Mouse (Mus musculus) midbrain, embryonic 15.5 days (tissue): ENCODE results near the gene Wdr1. TPM values are rescaled to one million over a fixed set of nuclear protein-coding genes. Genes with fewer than 3 reads are reported as not detected.
A peak's percentile ranks its signal among the peaks of the same experiment; 100 is the strongest.
"Not testable (repeated sequence)": the region's sequence is repeated elsewhere in the genome, so short reads cannot be mapped to it uniquely, and the experiment has no call there.

Experiments
- ATAC-seq: fragments of 200-750 bp; cut with Nextera tagmentation; replicated peaks from 2 replicates; pipeline ENCODE4 v1.8.0; 2017; ENCODE audit warnings: moderate TSS enrichment
- H3K27ac ChIP-seq: fragments of 300-500 bp; sonication (generic); 2 replicates; pipeline ENCODE4 v1.5.1; 2015; ENCODE audit warnings: mild to moderate bottlenecking, inconsistent platforms
- H3K27me3 ChIP-seq: fragments of 300-500 bp; sonication (generic); replicated peaks from 2 replicates; pipeline ENCODE4 v1.6.1; 2015; ENCODE audit warnings: inconsistent platforms
- H3K36me3 ChIP-seq: fragments of 300-500 bp; sonication (generic); replicated peaks from 2 replicates; pipeline ENCODE4 v1.6.1; 2015; ENCODE audit warnings: inconsistent platforms
- H3K4me1 ChIP-seq: fragments of 300-500 bp; sonication (generic); 2 replicates; pipeline ENCODE4 v1.6.1; 2015; ENCODE audit warnings: inconsistent platforms
- H3K4me2 ChIP-seq: fragments of 300-500 bp; sonication (generic); 2 replicates; pipeline ENCODE4 v1.6.1; 2015; ENCODE audit warnings: inconsistent platforms, mild to moderate bottlenecking, moderate library complexity
- H3K4me3 ChIP-seq: fragments of 300-500 bp; sonication (generic); 2 replicates; pipeline ENCODE4 v1.5.1; 2015; ENCODE audit warnings: mild to moderate bottlenecking, inconsistent platforms
- H3K9ac ChIP-seq: fragments of 300-500 bp; sonication (generic); 2 replicates; pipeline ENCODE4 v1.6.1; 2015; ENCODE audit warnings: mild to moderate bottlenecking, inconsistent platforms
- H3K9me3 ChIP-seq: fragments of 300-500 bp; sonication (generic); 2 replicates; pipeline ENCODE4 v1.6.1; 2016; ENCODE audit warnings: inconsistent platforms
- WGBS: fragments of 180-500 bp; shearing (Covaris S2); methylation state at CpG from one replicate; pipeline ENCODE4 v1.1.7; 2015; ENCODE audit warnings: mixed read lengths; 5-methylcytosine and 5-hydroxymethylcytosine counted together
- polyA plus RNA-seq: library from polyadenylated mRNA; unstranded; fragments of >200 nt; fragmentation: Nextera tagmentation; extraction: Ambion mirVana; gene quantifications from 2 replicates; pipeline ENCODE4 v1.2.1, GENCODE M21; 2015

Wdr1 gene
- polyA plus RNA-seq, 1 experiment from 2014 or later = 210 TPM

DNA sequence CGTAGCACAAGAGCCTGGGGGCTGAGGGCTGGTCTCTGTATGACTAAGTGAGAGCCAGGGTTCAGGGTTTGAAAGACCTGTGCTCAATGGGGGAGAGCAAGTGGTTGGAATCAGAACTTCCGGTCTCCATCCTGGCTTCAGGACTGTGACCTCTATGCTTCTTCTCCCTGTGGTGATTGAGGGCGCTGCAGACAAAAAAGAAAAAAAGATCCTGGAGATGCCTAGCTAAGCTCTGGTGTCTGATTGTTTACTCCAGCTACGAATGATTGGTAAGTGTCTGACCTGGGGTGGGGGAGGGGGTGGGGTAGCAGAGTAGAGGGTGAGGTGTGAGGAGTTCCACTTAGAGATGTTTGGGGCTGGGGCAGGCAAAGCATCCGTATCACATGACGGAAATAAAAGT lies 75.0 kb downstream of the Wdr1 start:
- 65% methylated on average over 6 of the region's 6 CpGs for WGBS
- H3K27ac ChIP-seq = no peak overlapping the region
- ATAC-seq = no peak

GRCm38 (mm10) chr5:38487247-38487646 lies 75.8 kb downstream of the Wdr1 start:
- Histone ChIP-seq H3K9me3 (no peaks in the 10 kb centered on the region), H3K4me2 (no peak overlapping the region), H3K4me1 (no peaks in the 10 kb centered on the region), H3K36me3 (no peaks in the 10 kb centered on the region), H3K27ac (no peak overlapping the region), H3K9ac (no peak overlapping the region), H3K4me3 (no peak overlapping the region), H3K27me3 (no peaks in the 10 kb centered on the region)
- no peak for ATAC-seq
- 86% methylated on average over 4 of the region's 4 CpGs for WGBS

More for the DNA sequence above, 75.0 kb downstream of the Wdr1 start:
- no peaks in the 10 kb centered on the region for H3K36me3 ChIP-seq
- H3K4me3 ChIP-seq = no peak overlapping the region
- no peaks in the 10 kb centered on the region for H3K9me3 ChIP-seq
- no peak overlapping the region for H3K9ac ChIP-seq
- no peaks in the 10 kb centered on the region for H3K27me3 ChIP-seq
- H3K4me2 ChIP-seq = no peak overlapping the region
- H3K4me1 ChIP-seq = no peaks in the 10 kb centered on the region

DNA sequence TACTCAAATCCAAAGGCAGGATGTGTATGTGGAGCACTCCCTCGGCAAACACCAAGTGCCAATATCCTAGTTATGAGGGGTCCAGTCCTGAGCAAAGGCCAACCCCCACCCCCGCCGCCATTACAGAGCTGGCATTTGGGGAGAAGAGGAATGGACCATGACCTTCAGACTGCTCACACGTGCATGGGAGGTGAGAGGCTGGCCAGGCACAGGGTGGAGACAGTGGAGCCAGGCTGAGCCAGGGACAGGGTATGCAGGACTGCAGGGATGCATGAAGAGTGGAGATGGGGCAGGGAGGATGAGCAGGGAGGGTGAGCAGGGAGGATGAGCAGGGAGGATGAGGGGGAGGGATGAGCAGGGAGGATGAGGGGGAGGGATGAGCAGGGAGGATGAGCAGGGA lies 77.1 kb downstream of the Wdr1 start:
- Histone ChIP-seq H3K4me1 (no peaks in the 10 kb centered on the region), H3K9ac (no peak overlapping the region), H3K4me3 (no peak overlapping the region), H3K4me2 (no peak overlapping the region), H3K9me3 (no peaks in the 10 kb centered on the region), H3K36me3 (no peaks in the 10 kb centered on the region), H3K27me3 (no peaks in the 10 kb centered on the region), H3K27ac (no peak overlapping the region)
- WGBS = 86% methylated on average over 4 of the region's 4 CpGs
- ATAC-seq = no peak

DNA sequence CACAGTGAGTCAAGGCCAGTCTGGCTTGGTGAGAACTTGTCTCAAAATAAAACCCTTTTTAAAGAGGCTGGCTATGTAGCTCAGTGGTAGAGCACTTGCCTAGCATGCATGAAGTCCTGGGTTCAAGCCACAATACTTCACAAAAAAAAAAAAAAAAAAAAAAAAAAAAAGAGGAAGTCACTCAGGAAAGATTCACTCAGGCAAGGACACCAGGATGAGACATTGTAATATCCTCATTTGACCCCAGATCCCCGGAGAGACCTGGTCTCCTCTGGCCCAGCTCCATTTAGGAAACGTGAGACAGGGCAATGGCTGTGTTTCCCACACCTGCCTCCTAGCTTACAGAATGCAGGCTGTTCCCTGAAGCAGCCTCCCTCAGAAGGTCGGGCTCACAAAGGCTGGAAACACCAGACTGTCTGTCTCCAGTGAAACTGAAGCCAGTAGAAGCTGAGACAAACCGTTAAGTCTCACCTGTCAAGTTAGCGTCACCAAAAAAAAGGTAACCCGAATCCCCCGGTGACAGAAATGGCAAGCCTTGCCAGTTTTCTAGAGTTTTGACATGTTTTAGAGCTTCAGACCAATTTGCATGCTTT lies 79.4 kb downstream of the Wdr1 start:
- ATAC-seq = no peak
- Histone ChIP-seq H3K9ac (no peak overlapping the region), H3K4me1 (peaks cover 8% of the 10 kb centered on the region; the same call in 1 of the 2 replicates), H3K4me2 (no peak overlapping the region), H3K4me3 (no peak overlapping the region), H3K27me3 (no peaks in the 10 kb centered on the region), H3K9me3 (no peaks in the 10 kb centered on the region), H3K36me3 (no peaks in the 10 kb centered on the region), H3K27ac (no peak overlapping the region)
- WGBS = 77% methylated on average over 7 of the region's 7 CpGs

DNA sequence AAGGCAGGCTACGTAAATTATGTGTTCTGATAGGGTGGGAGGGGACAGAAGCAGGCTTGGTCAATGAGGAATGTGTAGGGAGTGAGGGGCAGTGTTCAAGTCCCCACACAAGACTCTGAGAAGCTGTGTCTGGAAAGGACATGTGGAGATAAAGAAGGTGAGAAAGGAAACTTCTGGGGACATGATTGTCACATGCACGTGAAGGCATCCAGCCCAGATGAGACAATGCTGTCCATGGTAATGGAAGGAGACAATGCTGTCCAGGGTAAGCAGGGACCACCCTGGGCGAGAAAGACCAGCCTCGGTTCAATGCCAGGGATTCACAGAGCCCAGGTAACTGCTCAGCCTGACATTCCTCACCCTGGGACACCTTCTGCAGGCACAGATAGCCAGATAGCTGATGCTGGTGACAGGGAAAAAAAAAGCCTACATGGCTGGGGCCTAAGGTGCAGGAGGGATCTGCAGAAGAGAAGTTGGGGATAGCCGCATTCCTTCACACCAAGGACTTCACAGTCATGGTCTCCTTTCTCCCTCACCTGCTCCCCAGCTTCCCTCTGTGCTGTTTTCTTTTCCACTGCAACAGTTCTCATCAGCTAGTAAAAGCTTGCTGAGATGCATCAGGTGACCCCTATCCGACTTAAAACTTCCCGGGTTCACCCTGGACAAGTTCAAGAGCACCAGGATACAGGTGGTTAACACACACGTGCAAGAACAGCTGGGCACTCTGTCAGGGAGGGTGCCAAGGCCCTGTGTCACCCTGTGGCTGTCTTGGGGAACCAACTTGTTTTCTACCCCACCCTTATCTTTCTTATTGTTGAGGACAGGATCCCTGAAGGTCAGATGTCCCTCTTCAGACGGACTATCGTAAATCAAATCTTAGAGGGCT lies 82.0 kb downstream of the Wdr1 start:
- peak overlapping the region; percentile 45; the same call in 1 of the 2 replicates for H3K4me2 ChIP-seq
- 82% methylated on average over 10 of the region's 10 CpGs for WGBS
- H3K9me3 ChIP-seq = no peaks in the 10 kb centered on the region
- no peak overlapping the region for H3K4me3 ChIP-seq
- peaks cover 8% of the 10 kb centered on the region; the same call in 1 of the 2 replicates for H3K4me1 ChIP-seq
- no peak overlapping the region for H3K27ac ChIP-seq
- H3K9ac ChIP-seq = no peak overlapping the region
- H3K27me3 ChIP-seq = no peaks in the 10 kb centered on the region; the same call in 1 of the 2 replicates
- no peaks in the 10 kb centered on the region for H3K36me3 ChIP-seq
- no peak for ATAC-seq

DNA sequence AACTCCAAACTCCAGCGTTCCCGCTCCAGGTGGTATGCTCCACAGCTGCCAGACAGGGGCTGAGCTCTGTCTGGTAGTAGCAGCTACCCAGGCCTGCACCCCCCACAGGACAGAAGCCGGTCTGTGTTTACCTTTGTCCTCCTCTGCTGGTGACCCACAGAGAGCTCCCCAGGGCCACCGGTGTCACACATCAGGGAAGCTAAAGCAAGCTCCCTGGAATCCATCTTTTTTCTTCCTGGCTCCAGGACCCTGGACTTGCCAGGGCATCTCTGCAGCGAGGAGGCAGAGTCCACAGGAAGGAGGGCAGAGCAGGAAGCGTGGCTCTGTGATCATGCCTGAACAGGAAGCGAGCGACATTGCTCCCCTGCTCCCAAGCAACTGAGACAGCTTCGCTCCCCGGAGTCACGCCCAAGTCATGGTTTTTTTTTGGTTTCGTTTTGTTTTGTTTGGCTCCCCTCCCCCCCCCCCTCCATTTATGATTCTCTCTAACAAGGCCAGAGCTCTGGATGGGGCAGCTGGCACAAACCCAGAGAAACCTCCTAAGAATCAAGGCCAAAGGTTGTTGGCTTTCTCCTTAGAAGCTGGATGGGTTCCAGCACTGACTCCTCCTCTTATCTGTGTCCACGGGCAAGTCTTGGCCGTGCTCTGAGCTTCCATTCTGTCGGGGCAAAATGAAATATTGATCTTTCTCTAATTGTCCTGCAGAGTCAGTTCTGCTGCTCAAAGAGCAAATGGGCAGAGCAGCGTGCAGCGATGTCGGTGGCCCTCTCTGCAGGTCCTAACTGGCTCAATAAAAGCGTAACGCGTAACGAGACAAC lies 82.9 kb downstream of the Wdr1 start:
- H3K9ac ChIP-seq = peak overlapping the region; percentile 31; the same call in 1 of the 2 replicates
- no peaks in the 10 kb centered on the region; the same call in 1 of the 2 replicates for H3K27me3 ChIP-seq
- peak overlapping the region; percentile 45 for H3K4me2 ChIP-seq
- ATAC-seq = peak; percentile 50
- 13% methylated on average over 22 of the region's 22 CpGs for WGBS
- no peak overlapping the region for H3K4me3 ChIP-seq
- H3K4me1 ChIP-seq = peaks cover 8% of the 10 kb centered on the region; the same call in 1 of the 2 replicates
- H3K27ac ChIP-seq = peak overlapping the region; percentile 42; the same call in 1 of the 2 replicates
- no peaks in the 10 kb centered on the region for H3K9me3 ChIP-seq
- H3K36me3 ChIP-seq = no peaks in the 10 kb centered on the region

GRCm38 (mm10) chr5:38479545-38479907 lies 83.5 kb downstream of the Wdr1 start:
- not testable (repeated sequence) for H3K27ac ChIP-seq

GRCm38 (mm10) chr5:38479027-38479426 lies 84.0 kb downstream of the Wdr1 start:
- no peaks in the 10 kb centered on the region; the same call in 1 of the 2 replicates for H3K27me3 ChIP-seq
- WGBS = 42% methylated on average over 4 of the region's 4 CpGs

More at GRCm38 (mm10) chr5:38479545-38479907, 83.5 kb downstream of the Wdr1 start:
- H3K4me2 ChIP-seq = peak overlapping the region; percentile 45; the same call in 1 of the 2 replicates
- not testable (repeated sequence) for H3K4me1 ChIP-seq, H3K9me3 ChIP-seq, H3K36me3 ChIP-seq, H3K4me3 ChIP-seq, H3K27me3 ChIP-seq, H3K9ac ChIP-seq
- 0 out of 2 replicates have a peak, but pooled peaks have one; percentile 10 for ATAC-seq

GRCm38 (mm10) chr5:38477731-38478445 lies 85.1 kb downstream of the Wdr1 start:
- Histone ChIP-seq H3K27me3 (no peaks in the 10 kb centered on the region; the same call in 1 of the 2 replicates), H3K9me3 (no peaks in the 10 kb centered on the region), H3K9ac (no peak overlapping the region), H3K4me3 (no peak overlapping the region), H3K27ac (no peak overlapping the region), H3K4me1 (peaks cover 8% of the 10 kb centered on the region; the same call in 1 of the 2 replicates), H3K36me3 (no peaks in the 10 kb centered on the region), H3K4me2 (no peak overlapping the region)
- WGBS = 88% methylated on average over 7 of the region's 7 CpGs
- no peak for ATAC-seq

More at GRCm38 (mm10) chr5:38479027-38479426, 84.0 kb downstream of the Wdr1 start:
- ATAC-seq = 0 out of 2 replicates have a peak, but pooled peaks have one; percentile 37
- Histone ChIP-seq H3K36me3 (no peaks in the 10 kb centered on the region), H3K27ac (no peak overlapping the region), H3K9me3 (no peaks in the 10 kb centered on the region), H3K4me2 (no peak overlapping the region), H3K4me1 (peaks cover 8% of the 10 kb centered on the region; the same call in 1 of the 2 replicates), H3K4me3 (no peak overlapping the region), H3K9ac (no peak overlapping the region)

DNA sequence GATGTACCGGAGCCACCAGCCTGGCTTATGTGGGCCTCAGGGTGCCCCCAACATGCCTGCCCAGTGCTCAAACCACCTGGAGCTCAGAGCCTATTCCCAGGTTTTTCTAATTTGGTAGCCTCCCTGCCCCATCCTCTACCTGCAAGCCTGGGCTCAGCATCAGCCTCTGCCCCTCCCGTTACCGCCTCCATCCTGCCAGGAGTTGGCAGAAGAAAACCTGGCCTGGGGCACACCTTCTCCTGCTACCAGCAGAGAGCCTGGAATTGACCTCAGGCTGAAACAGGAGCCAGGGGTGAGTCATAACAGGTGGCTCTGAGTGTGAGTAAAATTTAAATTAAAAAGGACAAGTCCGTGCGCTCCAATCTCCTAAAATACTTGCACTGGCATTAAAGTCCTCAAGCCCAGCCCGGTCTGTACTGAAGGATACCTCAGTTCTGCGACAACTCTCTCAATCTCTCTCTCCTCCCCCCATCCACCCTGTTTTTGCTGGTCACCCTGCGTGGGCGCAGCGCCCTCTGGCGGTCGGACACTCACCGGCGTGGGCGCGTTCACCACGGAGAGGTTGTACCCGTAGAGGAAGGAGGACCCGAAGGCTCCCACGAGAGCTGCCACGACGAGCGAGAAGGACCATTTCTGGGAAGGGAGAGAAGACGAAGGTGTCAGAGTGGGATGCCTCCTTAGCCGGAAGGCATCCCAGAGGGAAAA lies 86.0 kb downstream of the Wdr1 start:
- Histone ChIP-seq H3K27ac (no peak overlapping the region), H3K9me3 (no peaks in the 10 kb centered on the region), H3K4me1 (peaks cover 8% of the 10 kb centered on the region; the same call in 1 of the 2 replicates), H3K4me2 (no peak overlapping the region), H3K4me3 (no peak overlapping the region), H3K9ac (no peak overlapping the region), H3K36me3 (no peaks in the 10 kb centered on the region), H3K27me3 (no peaks in the 10 kb centered on the region; the same call in 1 of the 2 replicates)
- no peak for ATAC-seq
- WGBS = 90% methylated on average over 25 of the region's 25 CpGs
